Mouse (Mus musculus) brain, embryonic 14.5 days (tissue): ENCODE measurements around the gene Robo4.

Source experiments
- CTCF ChIP-seq: fragments of 200-500 bp; IDR thresholded peaks from 2 replicates; pipeline ENCODE4 v1.5.1; 2012; ENCODE audit warnings: inconsistent platforms, mild to moderate bottlenecking, moderate library complexity, borderline replicate concordance; ENCODE audit not compliant: insufficient read depth, insufficient read length; ENCODE audit errors: extremely low read depth
- POLR2A ChIP-seq: fragments of 200-500 bp; IDR thresholded peaks from 2 replicates; pipeline ENCODE4 v1.6.1; 2012; ENCODE audit warnings: mild to moderate bottlenecking, inconsistent platforms, borderline replicate concordance; ENCODE audit not compliant: poor library complexity, insufficient read depth, insufficient read length, severe bottlenecking; ENCODE audit errors: extremely low read depth

- TF ChIP-seq CTCF (no peak), POLR2A (no peak)
These were observed 36.0 kb upstream of the Robo4 start for GRCm38 (mm10) chr9:37365706-37366105.
